Mouse (Mus musculus): Measurements from ENCODE around the gene Pip5k1c. TPM values are rescaled to one million over a fixed set of nuclear protein-coding genes. Genes with fewer than 3 reads are reported as not detected.
A peak's percentile ranks its signal among the peaks of the same experiment; 100 is the strongest.

Gene Pip5k1c
- polyA plus RNA-seq, 1 experiment from 2014 or later: 74.9 TPM

DNA sequence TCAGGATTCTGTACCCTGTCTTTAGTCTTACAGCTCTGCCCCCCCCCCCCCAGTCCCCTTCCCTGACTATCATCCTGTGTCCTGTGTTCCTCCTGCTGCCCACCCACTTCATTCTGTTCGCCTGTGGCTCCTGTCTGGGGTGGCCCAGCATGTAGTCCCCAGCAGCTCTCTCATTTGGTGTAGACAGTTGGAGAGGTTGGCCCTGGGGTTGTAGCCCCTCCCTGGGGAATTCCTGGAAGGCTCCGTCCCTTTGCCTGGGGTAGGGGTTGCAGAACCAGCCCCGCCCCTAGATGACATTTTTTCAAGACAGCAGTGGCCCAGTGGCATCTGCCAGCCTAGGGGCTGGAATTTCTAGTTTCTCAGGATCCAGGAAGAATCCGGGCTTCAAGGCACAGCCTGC is 65.4 kb downstream of the Pip5k1c start:
- peak overlapping the region; percentile 64 for H3K4me3 ChIP-seq (ENCODE audit: low read depth, low read length)
- no peaks in the 10 kb centered on the region for H3K9me3 ChIP-seq (ENCODE audit: control insufficient read depth, low read length)
- H3K4me1 ChIP-seq (replicated peaks; ENCODE audit: control insufficient read depth, insufficient read depth, low read length): peaks cover 8% of the 10 kb centered on the region; the same call in 1 of the 2 replicates
- H3K9ac ChIP-seq (ENCODE audit: low read length): peak overlapping the region; percentile 64
- ATAC-seq (replicated peaks; ENCODE audit: low FRiP score) (no peak; the same call in 1 of the 2 replicates), DNase-seq (ENCODE audit: low spot score) (no peak)
- H3K36me3 ChIP-seq (ENCODE audit: control insufficient read depth, insufficient read depth, low read length): no peaks in the 10 kb centered on the region
- peaks cover 10% of the 10 kb centered on the region; the same call in 1 of the 2 replicates for H3K27me3 ChIP-seq (ENCODE audit: control insufficient read depth, insufficient read depth, low read length)
- 36% methylated on average over 4 of the region's 4 CpGs for whole genome bisulfite sequencing
- H3K4me2 ChIP-seq (ENCODE audit: low read depth, low read length, severe bottlenecking): peak overlapping the region; percentile 99
- H3K27ac ChIP-seq (ENCODE audit: low read depth, low read length): no peak overlapping the region

DNA sequence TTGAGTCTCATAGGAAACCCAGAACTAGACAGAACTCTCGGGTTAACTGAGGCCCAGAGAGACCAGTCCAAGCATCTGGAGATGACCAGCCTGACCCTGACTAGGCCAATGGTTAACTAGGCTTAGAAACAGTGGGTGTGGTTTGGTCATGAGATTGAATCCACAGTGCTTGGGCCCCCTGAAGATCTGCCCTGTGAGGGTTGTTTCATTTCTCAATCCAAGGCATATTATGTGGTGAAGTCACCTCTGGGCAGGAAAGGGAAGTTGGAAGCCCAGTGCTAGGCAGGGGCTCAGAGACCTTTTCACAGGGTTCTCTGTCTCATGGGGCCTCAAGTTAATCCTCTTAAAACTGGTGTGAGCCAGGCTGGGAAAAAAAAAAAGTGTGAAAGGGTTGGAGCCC is 66.1 kb downstream of the Pip5k1c start:
- H3K27me3 ChIP-seq (ENCODE audit: control insufficient read depth, insufficient read depth, low read length): peaks cover 15% of the 10 kb centered on the region
- no peak overlapping the region for H3K4me3 ChIP-seq (ENCODE audit: low read depth, low read length)
- WGBS: 55% methylated on average over 1 of the region's 1 CpGs

DNA sequence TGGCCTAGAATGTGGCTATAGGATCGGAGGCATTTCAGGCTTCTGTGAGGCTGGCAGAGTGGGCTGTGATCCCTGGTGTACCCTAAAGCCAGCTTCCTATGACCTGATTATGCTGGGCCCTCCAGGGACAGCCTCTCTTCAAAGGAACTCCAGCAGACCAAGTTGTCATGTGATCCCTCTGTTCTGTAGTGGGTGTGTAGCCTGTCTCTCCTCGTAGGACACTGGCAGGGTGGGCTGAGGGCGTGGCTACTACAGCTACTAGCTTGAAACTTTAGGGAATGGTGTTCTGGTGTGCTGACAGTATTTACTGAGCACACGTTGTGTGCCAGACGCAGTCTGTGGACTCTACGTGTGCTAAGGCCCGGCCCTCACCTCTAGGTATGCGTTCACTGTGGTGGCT is 68.0 kb downstream of the Pip5k1c start:
- WGBS: 71% methylated on average over 8 of the region's 8 CpGs
- no peaks in the 10 kb centered on the region for H3K36me3 ChIP-seq (ENCODE audit: control insufficient read depth, insufficient read depth, low read length)
- DNase-seq (ENCODE audit: low spot score) (no peak), ATAC-seq (replicated peaks; ENCODE audit: low FRiP score) (no peak)
- no peak overlapping the region for H3K27ac ChIP-seq (ENCODE audit: low read depth, low read length)
- H3K4me3 ChIP-seq (ENCODE audit: low read depth, low read length): no peak overlapping the region
- no peaks in the 10 kb centered on the region for H3K9me3 ChIP-seq (ENCODE audit: control insufficient read depth, low read length)
- peaks cover 24% of the 10 kb centered on the region for H3K27me3 ChIP-seq (ENCODE audit: control insufficient read depth, insufficient read depth, low read length)
- peaks cover 30% of the 10 kb centered on the region for H3K4me1 ChIP-seq (replicated peaks; ENCODE audit: control insufficient read depth, insufficient read depth, low read length)
- no peak overlapping the region for H3K4me2 ChIP-seq (ENCODE audit: low read depth, low read length, severe bottlenecking)
- no peak overlapping the region for H3K9ac ChIP-seq (ENCODE audit: low read length)

More for the DNA sequence above, 66.1 kb downstream of the Pip5k1c start:
- Histone ChIP-seq H3K4me2 (ENCODE audit: low read depth, low read length, severe bottlenecking) (no peak overlapping the region), H3K36me3 (ENCODE audit: control insufficient read depth, insufficient read depth, low read length) (no peaks in the 10 kb centered on the region), H3K27ac (ENCODE audit: low read depth, low read length) (no peak overlapping the region), H3K9me3 (ENCODE audit: control insufficient read depth, low read length) (no peaks in the 10 kb centered on the region), H3K4me1 (replicated peaks; ENCODE audit: control insufficient read depth, insufficient read depth, low read length) (peaks cover 14% of the 10 kb centered on the region; the same call in 1 of the 2 replicates), H3K9ac (ENCODE audit: low read length) (no peak overlapping the region)
- no peak for ATAC-seq (replicated peaks; ENCODE audit: low FRiP score)
- DNase-seq (ENCODE audit: low spot score): no peak

GRCm38 (mm10) chr10:81362336-81362949 is 69.7 kb downstream of the Pip5k1c start:
- Histone ChIP-seq H3K27ac (ENCODE audit: low read depth, low read length) (no peak overlapping the region), H3K9ac (ENCODE audit: low read length) (no peak overlapping the region), H3K36me3 (ENCODE audit: control insufficient read depth, insufficient read depth, low read length) (peaks cover 5% of the 10 kb centered on the region; the same call in 1 of the 2 replicates), H3K4me3 (ENCODE audit: low read depth, low read length) (no peak overlapping the region), H3K4me2 (ENCODE audit: low read depth, low read length, severe bottlenecking) (no peak overlapping the region), H3K4me1 (replicated peaks; ENCODE audit: control insufficient read depth, insufficient read depth, low read length) (peaks cover 36% of the 10 kb centered on the region), H3K27me3 (ENCODE audit: control insufficient read depth, insufficient read depth, low read length) (peaks cover 19% of the 10 kb centered on the region), H3K9me3 (ENCODE audit: control insufficient read depth, low read length) (no peaks in the 10 kb centered on the region)
- no peak for ATAC-seq (replicated peaks; ENCODE audit: low FRiP score)
- DNase-seq (ENCODE audit: low spot score): no peak
- 73% methylated on average over 12 of the region's 12 CpGs for WGBS

DNA sequence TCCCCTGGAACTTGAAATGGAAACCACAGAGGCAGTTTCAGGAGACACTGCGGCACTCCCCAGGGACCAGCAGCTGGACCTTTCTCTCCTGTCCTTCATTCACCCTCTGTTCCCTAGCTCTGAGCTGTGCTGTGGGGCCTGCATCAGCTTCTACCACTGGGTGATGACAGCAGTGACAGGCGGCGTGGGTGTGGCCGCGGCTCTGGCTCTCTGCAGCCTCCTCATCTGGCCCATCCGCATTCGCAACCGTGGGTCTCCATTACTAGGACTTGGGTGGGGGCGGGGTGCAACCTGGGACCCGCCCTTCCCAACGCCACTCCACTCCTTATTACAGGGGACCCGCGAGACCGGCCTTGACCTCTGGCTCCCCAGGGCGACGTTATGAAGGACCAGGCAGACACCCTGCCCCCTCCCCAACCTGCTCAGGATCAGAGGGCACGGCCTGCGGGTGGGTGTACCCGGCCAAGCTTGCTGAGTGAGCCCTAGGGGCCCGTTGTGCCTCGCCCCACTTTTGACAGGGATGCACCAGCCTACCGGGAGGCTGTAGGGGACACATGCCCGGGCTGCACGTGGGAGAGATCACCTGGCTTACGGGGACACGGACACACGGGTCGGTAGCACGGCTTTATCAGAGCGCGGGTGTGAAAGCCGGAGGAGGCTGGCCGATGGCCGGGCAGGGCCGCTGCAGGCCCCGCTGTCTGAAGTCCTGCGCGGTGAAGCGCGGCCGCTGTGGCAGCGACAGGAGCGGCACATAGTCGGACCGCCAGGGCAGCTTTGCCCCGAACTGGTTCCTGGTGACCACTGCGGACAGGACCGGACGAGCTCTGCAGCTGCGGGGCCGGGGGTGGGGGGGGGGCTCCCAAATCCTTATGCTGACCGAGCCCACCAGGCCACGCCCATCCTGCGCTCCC is 70.9 kb downstream of the Pip5k1c start:
- H3K36me3 ChIP-seq (ENCODE audit: control insufficient read depth, insufficient read depth, low read length): peaks cover 17% of the 10 kb centered on the region
- H3K27me3 ChIP-seq (ENCODE audit: control insufficient read depth, insufficient read depth, low read length): peaks cover 19% of the 10 kb centered on the region
- no peak for DNase-seq (ENCODE audit: low spot score)

DNA sequence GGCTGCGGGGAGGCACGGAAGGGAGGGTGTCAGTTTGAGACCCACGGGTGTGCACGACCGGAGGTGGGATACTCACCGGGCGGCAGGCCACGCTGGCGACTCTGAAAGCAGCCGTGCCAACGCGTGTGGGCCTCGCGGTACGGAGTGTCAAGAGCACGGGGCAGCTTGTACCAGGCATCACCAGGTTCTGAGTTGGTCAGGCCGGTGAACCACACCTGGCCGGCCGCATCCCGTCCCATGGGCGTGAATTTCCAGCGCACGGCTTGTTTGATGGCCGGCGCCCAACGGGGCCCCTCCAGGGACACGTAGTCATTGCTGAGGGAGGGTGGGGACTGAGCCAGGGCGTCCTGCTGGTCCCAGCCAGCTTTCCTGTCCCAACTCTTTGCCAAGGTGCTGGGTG is 71.9 kb downstream of the Pip5k1c start:
- no peaks in the 10 kb centered on the region for H3K9me3 ChIP-seq (ENCODE audit: control insufficient read depth, low read length)
- H3K4me1 ChIP-seq (replicated peaks; ENCODE audit: control insufficient read depth, insufficient read depth, low read length): peaks cover 29% of the 10 kb centered on the region
- 16% methylated on average over 28 of the region's 28 CpGs for WGBS
- H3K27ac ChIP-seq (ENCODE audit: low read depth, low read length): no peak overlapping the region
- peaks cover 19% of the 10 kb centered on the region for H3K27me3 ChIP-seq (ENCODE audit: control insufficient read depth, insufficient read depth, low read length)
- ATAC-seq (replicated peaks; ENCODE audit: low FRiP score): 0 out of 2 replicates have a peak, but pooled peaks have one; percentile 4
- H3K36me3 ChIP-seq (ENCODE audit: control insufficient read depth, insufficient read depth, low read length): peaks cover 21% of the 10 kb centered on the region
- peak overlapping the region; percentile 24; the same call in 1 of the 2 replicates for H3K4me3 ChIP-seq (ENCODE audit: low read depth, low read length)
- H3K9ac ChIP-seq (ENCODE audit: low read length): peak overlapping the region; percentile 29; the same call in 1 of the 2 replicates
- DNase-seq (ENCODE audit: low spot score): no peak
- peak overlapping the region; percentile 53 for H3K4me2 ChIP-seq (ENCODE audit: low read depth, low read length, severe bottlenecking)

More for the DNA sequence above, 70.9 kb downstream of the Pip5k1c start:
- peak overlapping the region; percentile 47 for H3K9ac ChIP-seq (ENCODE audit: low read length)
- 0 out of 2 replicates have a peak, but pooled peaks have one; percentile 3 for ATAC-seq (replicated peaks; ENCODE audit: low FRiP score)
- H3K4me1 ChIP-seq (replicated peaks; ENCODE audit: control insufficient read depth, insufficient read depth, low read length): peaks cover 36% of the 10 kb centered on the region
- peak overlapping the region; percentile 53 for H3K4me2 ChIP-seq (ENCODE audit: low read depth, low read length, severe bottlenecking)
- H3K4me3 ChIP-seq (ENCODE audit: low read depth, low read length): peak overlapping the region; percentile 24
- no peak overlapping the region for H3K27ac ChIP-seq (ENCODE audit: low read depth, low read length)
- 8% methylated on average over 54 of the region's 54 CpGs for WGBS
- H3K9me3 ChIP-seq (ENCODE audit: control insufficient read depth, low read length): no peaks in the 10 kb centered on the region

DNA sequence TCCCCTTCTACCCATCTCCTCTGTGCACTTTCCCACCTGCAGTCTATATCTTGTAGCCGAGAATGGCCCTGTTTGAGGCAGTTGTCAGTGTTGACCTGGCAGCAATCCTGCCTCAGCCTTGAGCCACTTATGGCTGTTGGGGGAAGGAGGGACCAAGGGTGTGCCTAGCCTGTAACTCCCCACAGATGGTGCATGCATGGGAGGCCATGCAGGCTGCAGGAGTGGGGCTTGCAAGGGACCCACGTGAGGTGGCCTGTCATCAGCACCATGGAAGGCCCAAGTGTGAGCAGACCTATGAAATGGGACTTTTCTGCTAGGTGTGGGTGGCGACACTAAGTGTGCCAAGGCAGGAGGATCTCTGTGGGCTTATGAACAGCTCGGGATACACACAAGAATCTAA is 72.3 kb downstream of the Pip5k1c start:
- 36% methylated on average over 4 of the region's 4 CpGs for WGBS
- Histone ChIP-seq H3K4me2 (ENCODE audit: low read depth, low read length, severe bottlenecking) (no peak overlapping the region), H3K36me3 (ENCODE audit: control insufficient read depth, insufficient read depth, low read length) (peaks cover 24% of the 10 kb centered on the region), H3K9ac (ENCODE audit: low read length) (peak overlapping the region; percentile 29; the same call in 1 of the 2 replicates), H3K27me3 (ENCODE audit: control insufficient read depth, insufficient read depth, low read length) (peaks cover 19% of the 10 kb centered on the region), H3K4me3 (ENCODE audit: low read depth, low read length) (no peak overlapping the region), H3K9me3 (ENCODE audit: control insufficient read depth, low read length) (no peaks in the 10 kb centered on the region), H3K4me1 (replicated peaks; ENCODE audit: control insufficient read depth, insufficient read depth, low read length) (peaks cover 29% of the 10 kb centered on the region), H3K27ac (ENCODE audit: low read depth, low read length) (no peak overlapping the region)
- DNase-seq (ENCODE audit: low spot score) (no peak), ATAC-seq (replicated peaks; ENCODE audit: low FRiP score) (0 out of 2 replicates have a peak, but pooled peaks have one; percentile 9)

GRCm38 (mm10) chr10:81365672-81366476 is 73.1 kb downstream of the Pip5k1c start, which contains the start of gene 4930404N11Rik:
Gene 4930404N11Rik, minus strand, starts transcription at chr10:81365816.
- H3K36me3 ChIP-seq (ENCODE audit: control insufficient read depth, insufficient read depth, low read length): peaks cover 30% of the 10 kb centered on the region
- H3K9me3 ChIP-seq (ENCODE audit: control insufficient read depth, low read length): no peaks in the 10 kb centered on the region
- WGBS: 15% methylated on average over 12 of the region's 12 CpGs
- H3K9ac ChIP-seq (ENCODE audit: low read length): peak within 1 kb of the TSS; percentile 29
- ATAC-seq (replicated peaks; ENCODE audit: low FRiP score) (peak; percentile 38), DNase-seq (ENCODE audit: low spot score) (peak; percentile 75)
- H3K4me3 ChIP-seq (ENCODE audit: low read depth, low read length): no peak within 1 kb of the TSS; the same call in 1 of the 2 replicates
- peak within 1 kb of the TSS; percentile 53; the same call in 1 of the 2 replicates for H3K4me2 ChIP-seq (ENCODE audit: low read depth, low read length, severe bottlenecking)
- H3K27me3 ChIP-seq (ENCODE audit: control insufficient read depth, insufficient read depth, low read length): peaks cover 19% of the 10 kb centered on the region
- no peak within 1 kb of the TSS for H3K27ac ChIP-seq (ENCODE audit: low read depth, low read length)
- peaks cover 29% of the 10 kb centered on the region for H3K4me1 ChIP-seq (replicated peaks; ENCODE audit: control insufficient read depth, insufficient read depth, low read length)

Data from forebrain, embryonic 11.5 days (tissue).